Mouse (Mus musculus): ENCODE results near the gene Iqsec1.

- TF ChIP-seq CTCF (IDR thresholded peaks at IDR 0.05; ENCODE audit: borderline replicate concordance, control insufficient read depth, extremely low read depth, insufficient read depth, low read length, poor library complexity) = no peak
- no peak for TF ChIP-seq POLR2A (IDR thresholded peaks at IDR 0.05; ENCODE audit: control insufficient read depth, extremely low read depth, insufficient read depth, low read length, poor library complexity)
Observed at GRCm38 (mm10) chr6:90787587-90787986, 200.9 kb downstream of the Iqsec1 start.
